Mouse (Mus musculus): Measurements from ENCODE around the gene Gabpb2. TPM values are rescaled to one million over a fixed set of nuclear protein-coding genes. Genes with fewer than 3 reads are reported as not detected.

Gene Gabpb2
- total and polyA plus RNA-seq, 3 experiments, result 72.2 to 92.8 (median 82.2) TPM

GRCm38 (mm10) chr3:95263089-95263739 is 45.5 kb upstream of the Gabpb2 start (continued):
- TF ChIP-seq E2F4 (IDR thresholded peaks at IDR 0.05; ENCODE audit: borderline replicate concordance, low read depth, low read length), result no peak
- TF ChIP-seq ETS1 (IDR thresholded peaks at IDR 0.05; ENCODE audit: low read depth, low read length), result no peak
- TF ChIP-seq MYC (IDR thresholded peaks at IDR 0.05; ENCODE audit: low read depth, low read length), result 0 out of 2 replicates have a peak, but pooled peaks have one; percentile 54
- TF ChIP-seq USF2 (IDR thresholded peaks at IDR 0.05; ENCODE audit: borderline replicate concordance in 1 of 2, insufficient read depth in 1 of 2, low read depth in 1 of 2, low read length in 2 of 2), result no peak
- TF ChIP-seq RAD21 (IDR thresholded peaks at IDR 0.05; ENCODE audit: low read depth, low read length), result no peak; the same call in none of the 2 replicates
- no peak for TF ChIP-seq MEF2A (IDR thresholded peaks at IDR 0.05; ENCODE audit: extremely low read depth, insufficient replicate concordance, low read depth, low read length, poor library complexity, severe bottlenecking)
- peak in 2 of 3 experiments; percentile 97 to 98 for TF ChIP-seq CTCF (IDR thresholded peaks at IDR 0.05 in 2 of 3, conservative IDR thresholded peaks at IDR 0.05 in 1 of 3; ENCODE audit: control insufficient read depth in 1 of 3, insufficient read depth in 1 of 3, low read depth in 2 of 3, low read length in 3 of 3, poor library complexity in 1 of 3, severe bottlenecking in 1 of 3)
- no peak for TF ChIP-seq NRF1 (IDR thresholded peaks at IDR 0.05; ENCODE audit: insufficient read depth, low read depth, low read length, poor library complexity, severe bottlenecking)
- TF ChIP-seq CHD1 (IDR thresholded peaks at IDR 0.05; ENCODE audit: low read depth, low read length), result no peak
- peak; percentile 97 for TF ChIP-seq SMC3 (IDR thresholded peaks at IDR 0.05; ENCODE audit: low read depth, low read length)
- TF ChIP-seq BHLHE40 (IDR thresholded peaks at IDR 0.05; ENCODE audit: borderline replicate concordance, low read depth, low read length), result peak; percentile 80
- no peak for TF ChIP-seq TBP (IDR thresholded peaks at IDR 0.05; ENCODE audit: low read depth, low read length)

DNA sequence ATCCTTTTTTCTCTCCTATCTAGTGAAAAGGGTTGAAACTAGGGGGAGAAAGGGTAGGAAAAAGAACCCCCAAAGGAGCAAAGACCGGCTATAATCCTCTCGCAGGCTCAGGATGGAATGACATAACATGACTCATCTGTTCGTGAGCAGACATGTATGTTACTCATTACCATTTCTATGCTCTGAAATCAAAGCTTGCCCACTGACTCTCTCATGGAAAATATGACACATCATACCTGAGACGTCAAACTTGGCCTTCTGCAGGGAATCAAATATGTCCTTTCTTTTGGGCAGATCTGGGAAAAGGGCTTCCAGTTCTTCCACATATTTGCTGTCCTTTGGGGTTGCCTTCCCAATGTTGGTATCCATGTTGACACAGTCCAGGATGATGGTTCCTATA is 44.3 kb upstream of the Gabpb2 start:
- peaks cover 3 to 24% of the 10 kb centered on the region in 2 experiments; a peak in 3 of 4 replicates for H3K36me3 ChIP-seq (ENCODE audit: control insufficient read depth in 1 of 2, insufficient read depth in 2 of 2, low read length in 2 of 2)
- H3K27ac ChIP-seq (ENCODE audit: control insufficient read depth, low read depth, low read length), result no peak overlapping the region
- H3K4me1 ChIP-seq (ENCODE audit: control insufficient read depth in 1 of 2, insufficient read depth in 2 of 2, low read length in 2 of 2), result no peaks in the 10 kb centered on the region
- H3K4me3 ChIP-seq (ENCODE audit: control insufficient read depth in 1 of 2, insufficient read depth in 1 of 2, low read depth in 2 of 2, low read length in 2 of 2), result no peak overlapping the region
- TF ChIP-seq KAT2A (conservative IDR thresholded peaks at IDR 0.05; ENCODE audit: low read depth, low read length) (no peak), POLR2AphosphoS2 (IDR thresholded peaks at IDR 0.05; ENCODE audit: low read length) (no peak), UBTF (IDR thresholded peaks at IDR 0.05; ENCODE audit: borderline replicate concordance, insufficient read depth, low read depth, low read length) (no peak), MEF2A (IDR thresholded peaks at IDR 0.05; ENCODE audit: extremely low read depth, insufficient replicate concordance, low read depth, low read length, poor library complexity, severe bottlenecking) (no peak), USF2 (IDR thresholded peaks at IDR 0.05; ENCODE audit: borderline replicate concordance in 1 of 2, insufficient read depth in 1 of 2, low read depth in 1 of 2, low read length in 2 of 2) (no peak), MAZ (IDR thresholded peaks at IDR 0.05; ENCODE audit: low read depth, low read length) (no peak), TBP (IDR thresholded peaks at IDR 0.05; ENCODE audit: low read depth, low read length) (no peak)
- no peak overlapping the region for H3K9ac ChIP-seq (ENCODE audit: control insufficient read depth, low read depth, low read length, poor library complexity, severe bottlenecking)
- no peaks in the 10 kb centered on the region for H3K27me3 ChIP-seq (ENCODE audit: control insufficient read depth in 1 of 2, insufficient read depth in 2 of 2, low read length in 2 of 2)
- no peak for DNase-seq (ENCODE audit: low read depth, low spot score)
- no peaks in the 10 kb centered on the region for H3K9me3 ChIP-seq (replicated peaks; ENCODE audit: insufficient read depth, low read length)
- no peaks in the 10 kb centered on the region for H3K79me2 ChIP-seq (ENCODE audit: control insufficient read depth, insufficient read depth, low read length, poor library complexity)
